Mouse (Mus musculus): ENCODE results near the gene Slc6a11.

GRCm38 (mm10) chr6:114293511-114293910, 162.5 kb downstream of the Slc6a11 start:
- TF ChIP-seq MEF2A (IDR thresholded peaks at IDR 0.05; ENCODE audit: extremely low read depth, insufficient replicate concordance, low read depth, low read length, poor library complexity, severe bottlenecking) (no peak), ETS1 (IDR thresholded peaks at IDR 0.05; ENCODE audit: low read depth, low read length) (no peak), POLR2A (IDR thresholded peaks at IDR 0.05; ENCODE audit: control insufficient read depth in 1 of 2, insufficient read depth in 1 of 2, low read depth in 1 of 2, low read length in 2 of 2, poor library complexity in 1 of 2) (no peak), GATA1 (IDR thresholded peaks at IDR 0.05; ENCODE audit: low read depth, low read length) (no peak), CTCF (IDR thresholded peaks at IDR 0.05 in 2 of 3, conservative IDR thresholded peaks at IDR 0.05 in 1 of 3; ENCODE audit: control insufficient read depth in 1 of 3, insufficient read depth in 1 of 3, low read depth in 2 of 3, low read length in 3 of 3, poor library complexity in 1 of 3, severe bottlenecking in 1 of 3) (no peak), ZC3H11A (IDR thresholded peaks at IDR 0.05; ENCODE audit: low read depth, low read length) (no peak), MAZ (IDR thresholded peaks at IDR 0.05; ENCODE audit: low read depth, low read length) (no peak), POLR2AphosphoS2 (IDR thresholded peaks at IDR 0.05; ENCODE audit: low read length) (no peak), NRF1 (IDR thresholded peaks at IDR 0.05; ENCODE audit: insufficient read depth, low read depth, low read length, poor library complexity, severe bottlenecking) (no peak)

Data from MEL (cell line).